Mouse (Mus musculus): ENCODE measurements around the gene Fam92b. TPM values are rescaled to one million over a fixed set of nuclear protein-coding genes. Genes with fewer than 3 reads are reported as not detected.

Fam92b gene
- total and polyA plus RNA-seq, 3 experiments: 1.0 TPM; not detected in 2

DNA sequence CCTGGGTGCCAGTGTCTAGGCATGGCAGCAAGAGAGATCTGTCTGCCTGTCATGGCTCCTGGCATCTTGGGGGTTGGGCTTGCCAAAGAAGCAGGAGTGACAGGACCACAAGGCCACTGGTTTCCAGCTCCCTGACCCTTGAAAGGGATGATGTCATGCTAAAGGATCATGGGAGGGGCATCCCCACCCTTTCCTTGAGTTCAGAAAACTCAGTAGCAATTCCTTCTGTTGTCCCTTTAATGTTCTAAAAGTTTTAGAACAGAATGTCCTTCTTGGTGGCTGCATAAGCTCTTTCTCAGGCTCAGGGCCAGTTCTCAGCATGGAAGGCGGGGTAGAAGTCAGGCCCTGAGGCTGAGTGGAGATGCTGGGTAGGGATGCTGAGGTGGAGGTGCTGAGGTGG lies 4.1 kb downstream of the Fam92b start:
- H3K4me3 ChIP-seq: no peak overlapping the region

DNA sequence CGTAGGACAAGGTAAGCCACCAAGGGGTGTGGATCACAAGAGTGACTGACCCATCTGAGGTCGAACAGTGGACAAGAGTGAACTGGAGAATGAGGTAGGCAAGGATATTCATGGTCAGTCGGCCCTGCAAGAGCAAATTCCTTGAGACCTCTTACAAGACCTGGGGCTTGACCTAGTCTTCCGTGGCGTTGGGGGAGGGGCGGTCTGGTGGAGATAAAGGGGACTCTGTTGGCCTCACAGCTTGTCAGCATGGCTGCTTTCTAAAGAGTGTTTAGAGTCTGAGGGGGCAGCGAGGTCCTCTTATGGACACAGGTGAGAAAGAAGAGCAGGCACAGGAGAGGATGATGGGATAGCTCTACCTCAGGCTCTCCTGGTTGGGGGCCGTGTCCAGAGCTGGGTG lies 8.1 kb downstream of the Fam92b start:
- no peaks in the 10 kb centered on the region; the same call in 1 of the 2 replicates for H3K4me1 ChIP-seq (ENCODE audit: control insufficient read depth, insufficient read depth, low read length)
- no peaks in the 10 kb centered on the region for H3K79me2 ChIP-seq (replicated peaks; ENCODE audit: control insufficient read depth, insufficient read depth, low read length)
- no peak for DNase-seq
- H3K9ac ChIP-seq (ENCODE audit: low read depth, low read length): no peak overlapping the region
- no peak overlapping the region for H3K4me3 ChIP-seq
- WGBS: 45% methylated on average over 8 of the region's 8 CpGs
- no peak overlapping the region for H3K27ac ChIP-seq
- intact Hi-C loops (cut with DNase I): loop anchor here (10.0 kb wide), 1 partner anchor 224 kb away; no protein-coding TSS in a partner anchor
- no peaks in the 10 kb centered on the region for H3K36me3 ChIP-seq (ENCODE audit: control insufficient read depth, insufficient read depth, low read length)
- no peak for TF ChIP-seq POLR2A (IDR thresholded peaks at IDR 0.05; ENCODE audit: insufficient read depth, low read depth, low read length)
- no peak for TF ChIP-seq CTCF (IDR thresholded peaks at IDR 0.05)
- TF ChIP-seq EP300 (IDR thresholded peaks at IDR 0.05; ENCODE audit: insufficient read depth, low read depth, low read length): no peak
- H3K27me3 ChIP-seq (ENCODE audit: control insufficient read depth, insufficient read depth, low read length): no peaks in the 10 kb centered on the region

More for the DNA sequence above, 4.1 kb downstream of the Fam92b start:
- Histone ChIP-seq H3K79me2 (replicated peaks; ENCODE audit: control insufficient read depth, insufficient read depth, low read length) (no peaks in the 10 kb centered on the region), H3K27me3 (ENCODE audit: control insufficient read depth, insufficient read depth, low read length) (no peaks in the 10 kb centered on the region), H3K27ac (no peak overlapping the region), H3K9ac (ENCODE audit: low read depth, low read length) (no peak overlapping the region), H3K4me1 (ENCODE audit: control insufficient read depth, insufficient read depth, low read length) (no peaks in the 10 kb centered on the region), H3K36me3 (ENCODE audit: control insufficient read depth, insufficient read depth, low read length) (no peaks in the 10 kb centered on the region)
- TF ChIP-seq CTCF (IDR thresholded peaks at IDR 0.05) (no peak), EP300 (IDR thresholded peaks at IDR 0.05; ENCODE audit: insufficient read depth, low read depth, low read length) (no peak), POLR2A (IDR thresholded peaks at IDR 0.05; ENCODE audit: insufficient read depth, low read depth, low read length) (no peak)
- 50% methylated on average over 1 of the region's 1 CpGs for WGBS
- intact Hi-C loops (cut with DNase I): no loop called here
- no peak for DNase-seq

DNA sequence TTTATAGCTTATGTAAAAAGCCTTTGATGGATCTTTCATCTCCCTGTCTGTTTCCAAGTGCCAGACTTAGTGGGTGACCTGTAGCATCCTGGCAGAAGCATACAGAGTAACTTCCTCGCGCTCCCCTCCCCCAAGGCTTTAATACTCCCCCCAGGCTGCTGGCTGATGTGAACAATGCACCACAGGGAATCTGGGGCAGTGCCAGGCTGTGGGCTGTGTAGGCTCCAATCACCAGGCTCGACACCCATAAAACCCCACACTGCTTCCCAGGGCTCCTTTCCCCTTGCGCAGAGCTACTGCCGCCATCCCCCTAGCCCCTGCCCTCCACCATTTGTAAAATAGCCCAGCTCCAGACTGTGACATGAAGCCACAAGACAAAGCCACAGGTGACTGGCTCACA lies 9.4 kb downstream of the Fam92b start:
- intact Hi-C loops (cut with DNase I): loop anchor here (10.0 kb wide), 1 partner anchor 223 kb away; no protein-coding TSS in a partner anchor
- WGBS: 31% methylated on average over 5 of the region's 5 CpGs
- Histone ChIP-seq H3K79me2 (replicated peaks; ENCODE audit: control insufficient read depth, insufficient read depth, low read length) (no peaks in the 10 kb centered on the region), H3K27ac (no peak overlapping the region), H3K27me3 (ENCODE audit: control insufficient read depth, insufficient read depth, low read length) (no peaks in the 10 kb centered on the region), H3K36me3 (ENCODE audit: control insufficient read depth, insufficient read depth, low read length) (no peaks in the 10 kb centered on the region), H3K4me1 (ENCODE audit: control insufficient read depth, insufficient read depth, low read length) (peaks cover 2% of the 10 kb centered on the region; the same call in 1 of the 2 replicates), H3K4me3 (no peak overlapping the region), H3K9ac (ENCODE audit: low read depth, low read length) (no peak overlapping the region)
- TF ChIP-seq POLR2A (IDR thresholded peaks at IDR 0.05; ENCODE audit: insufficient read depth, low read depth, low read length) (no peak), CTCF (IDR thresholded peaks at IDR 0.05) (no peak), EP300 (IDR thresholded peaks at IDR 0.05; ENCODE audit: insufficient read depth, low read depth, low read length) (no peak)
- no peak for DNase-seq

DNA sequence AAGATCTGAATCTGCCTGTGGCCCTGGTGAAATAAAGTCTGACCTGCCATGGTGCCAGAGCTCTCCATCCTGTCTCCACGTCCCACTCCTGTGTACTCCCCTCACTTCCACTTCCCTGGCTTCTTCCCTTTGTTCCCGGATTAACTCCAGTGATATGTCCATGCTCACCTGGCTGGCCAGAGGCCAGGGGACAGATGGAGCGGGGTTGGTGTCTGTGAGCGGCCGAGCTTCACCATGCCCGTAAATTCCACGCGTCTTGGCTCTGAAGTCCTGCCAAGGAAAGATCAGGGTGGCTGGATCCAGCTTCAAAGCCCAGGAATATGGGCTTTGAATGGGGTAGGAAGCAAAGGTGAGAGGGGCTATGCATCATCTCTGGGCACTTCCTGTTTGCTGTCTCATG lies 10.1 kb downstream of the Fam92b start:
- no peaks in the 10 kb centered on the region for H3K36me3 ChIP-seq (ENCODE audit: control insufficient read depth, insufficient read depth, low read length)
- no peak overlapping the region for H3K27ac ChIP-seq
- H3K79me2 ChIP-seq (replicated peaks; ENCODE audit: control insufficient read depth, insufficient read depth, low read length): no peaks in the 10 kb centered on the region
- intact Hi-C loops (cut with DNase I): loop anchor here (10.0 kb wide), 1 partner anchor 222 kb away; no protein-coding TSS in a partner anchor
- no peak for DNase-seq
- H3K4me3 ChIP-seq: no peak overlapping the region
- no peak overlapping the region for H3K9ac ChIP-seq (ENCODE audit: low read depth, low read length)
- 77% methylated on average over 8 of the region's 8 CpGs for WGBS
- peaks cover 2% of the 10 kb centered on the region; the same call in 1 of the 2 replicates for H3K4me1 ChIP-seq (ENCODE audit: control insufficient read depth, insufficient read depth, low read length)
- TF ChIP-seq CTCF (IDR thresholded peaks at IDR 0.05) (no peak), POLR2A (IDR thresholded peaks at IDR 0.05; ENCODE audit: insufficient read depth, low read depth, low read length) (no peak), EP300 (IDR thresholded peaks at IDR 0.05; ENCODE audit: insufficient read depth, low read depth, low read length) (no peak)
- no peaks in the 10 kb centered on the region for H3K27me3 ChIP-seq (ENCODE audit: control insufficient read depth, insufficient read depth, low read length)

DNA sequence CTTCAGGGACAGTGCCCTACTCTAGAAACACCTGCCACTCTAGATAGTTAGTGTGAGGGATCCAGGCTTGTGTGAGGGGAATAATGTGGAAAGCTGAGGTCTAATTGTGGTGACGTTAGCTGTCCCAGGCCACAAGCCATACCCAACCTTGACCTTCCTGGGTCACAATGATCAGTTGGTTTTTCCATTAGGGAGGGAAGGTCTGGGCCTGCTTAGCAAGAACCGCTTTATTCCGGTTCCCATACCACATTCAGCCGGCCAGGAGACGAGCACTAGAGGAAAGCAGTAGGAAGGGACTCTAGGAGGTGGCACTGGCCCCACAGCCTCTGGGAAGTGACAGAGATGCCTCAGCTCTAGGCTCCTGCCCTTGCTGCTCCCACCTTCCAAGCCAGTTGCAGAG lies 13.2 kb downstream of the Fam92b start:
- WGBS: 74% methylated on average over 5 of the region's 5 CpGs
- intact Hi-C loops (cut with DNase I): loop anchor here (5.0 to 10.0 kb wide), 2 partner anchors 87 to 219 kb away; no protein-coding TSS in a partner anchor
- H3K4me3 ChIP-seq: no peak overlapping the region
- no peak overlapping the region for H3K27ac ChIP-seq
- no peaks in the 10 kb centered on the region for H3K27me3 ChIP-seq (ENCODE audit: control insufficient read depth, insufficient read depth, low read length)
- TF ChIP-seq EP300 (IDR thresholded peaks at IDR 0.05; ENCODE audit: insufficient read depth, low read depth, low read length) (no peak), POLR2A (IDR thresholded peaks at IDR 0.05; ENCODE audit: insufficient read depth, low read depth, low read length) (no peak), CTCF (IDR thresholded peaks at IDR 0.05) (no peak)
- no peaks in the 10 kb centered on the region for H3K36me3 ChIP-seq (ENCODE audit: control insufficient read depth, insufficient read depth, low read length)
- no peak overlapping the region for H3K9ac ChIP-seq (ENCODE audit: low read depth, low read length)
- no peak for DNase-seq
- H3K79me2 ChIP-seq (replicated peaks; ENCODE audit: control insufficient read depth, insufficient read depth, low read length): no peaks in the 10 kb centered on the region
- peaks cover 4% of the 10 kb centered on the region; the same call in 1 of the 2 replicates for H3K4me1 ChIP-seq (ENCODE audit: control insufficient read depth, insufficient read depth, low read length)

GRCm38 (mm10) chr8:120163376-120163775 lies 13.9 kb downstream of the Fam92b start:
- no peak for DNase-seq
- no peaks in the 10 kb centered on the region for H3K36me3 ChIP-seq (ENCODE audit: control insufficient read depth, insufficient read depth, low read length)
- H3K4me3 ChIP-seq: no peak overlapping the region
- no peak overlapping the region for H3K9ac ChIP-seq (ENCODE audit: low read depth, low read length)
- H3K27ac ChIP-seq: no peak overlapping the region
- H3K4me1 ChIP-seq (ENCODE audit: control insufficient read depth, insufficient read depth, low read length): peaks cover 4% of the 10 kb centered on the region; the same call in 1 of the 2 replicates
- WGBS: 84% methylated on average over 8 of the region's 8 CpGs
- no peaks in the 10 kb centered on the region for H3K79me2 ChIP-seq (replicated peaks; ENCODE audit: control insufficient read depth, insufficient read depth, low read length)
- no peaks in the 10 kb centered on the region for H3K27me3 ChIP-seq (ENCODE audit: control insufficient read depth, insufficient read depth, low read length)
- TF ChIP-seq EP300 (IDR thresholded peaks at IDR 0.05; ENCODE audit: insufficient read depth, low read depth, low read length) (no peak), POLR2A (IDR thresholded peaks at IDR 0.05; ENCODE audit: insufficient read depth, low read depth, low read length) (no peak), CTCF (IDR thresholded peaks at IDR 0.05) (no peak)
- intact Hi-C loops (cut with DNase I): loop anchor here (5.0 to 10.0 kb wide), 2 partner anchors 86 to 219 kb away; no protein-coding TSS in a partner anchor

Measured in heart, adult 2 months (tissue).